Mouse (Mus musculus) hindbrain, embryonic 16.5 days (tissue): ENCODE measurements around the gene Abcc1. TPM values are rescaled to one million over a fixed set of nuclear protein-coding genes. Genes with fewer than 3 reads are reported as not detected.

Experiments
- ATAC-seq: fragments of 200-750 bp; cut with Nextera tagmentation; 2 replicates; pipeline ENCODE4 v1.8.0; 2017; ENCODE audit warnings: moderate TSS enrichment, moderate library complexity
- H3K27ac ChIP-seq: fragments of 300-500 bp; sonication (generic); 2 replicates; pipeline ENCODE4 v1.5.1; 2014; ENCODE audit warnings: low read depth, mild to moderate bottlenecking, control low read depth, low read length, moderate library complexity
- H3K27me3 ChIP-seq: fragments of 300-500 bp; sonication (generic); replicated peaks from 2 replicates; pipeline ENCODE4 v1.6.1; 2014; ENCODE audit warnings: low read length; ENCODE audit not compliant: control insufficient read depth, insufficient read depth
- H3K36me3 ChIP-seq: fragments of 300-500 bp; sonication (generic); 2 replicates; pipeline ENCODE4 v1.6.1; 2014; ENCODE audit warnings: mild to moderate bottlenecking, low read length, moderate library complexity, mixed read lengths; ENCODE audit not compliant: control insufficient read depth, insufficient read depth
- H3K4me1 ChIP-seq: fragments of 300-500 bp; sonication (generic); 2 replicates; pipeline ENCODE4 v1.6.1; 2014; ENCODE audit warnings: low read depth, low read length; ENCODE audit not compliant: control insufficient read depth, insufficient read depth
- H3K4me2 ChIP-seq: fragments of 300-500 bp; sonication (generic); 2 replicates; pipeline ENCODE4 v1.6.1; 2014; ENCODE audit warnings: mild to moderate bottlenecking, low read length, control low read depth, moderate library complexity
- H3K4me3 ChIP-seq: fragments of 300-500 bp; sonication (generic); 2 replicates; pipeline ENCODE4 v1.5.1; 2014; ENCODE audit warnings: mild to moderate bottlenecking, low read length, control low read depth, moderate library complexity
- H3K9ac ChIP-seq: fragments of 300-500 bp; sonication (generic); 2 replicates; pipeline ENCODE4 v1.6.1; 2014; ENCODE audit warnings: low read depth, mild to moderate bottlenecking, control low read depth, low read length, moderate library complexity
- H3K9me3 ChIP-seq: fragments of 300-500 bp; sonication (generic); 2 replicates; pipeline ENCODE4 v1.6.1; 2014; ENCODE audit warnings: mild to moderate bottlenecking, low read length, moderate library complexity; ENCODE audit not compliant: control insufficient read depth
- WGBS: fragments of 180-500 bp; shearing (Covaris S2); extraction: QIAGEN DNeasy Blood & Tissue Kit; methylation state at CpG from one replicate; pipeline ENCODE4 v1.1.7; 2014; 5-methylcytosine and 5-hydroxymethylcytosine counted together
- polyA plus RNA-seq: library from polyadenylated mRNA; unstranded; fragments of >200 nt; fragmentation: Nextera tagmentation; extraction: Ambion mirVana; gene quantifications from 2 replicates; pipeline ENCODE4 v1.2.1, GENCODE M21; 2015

The Abcc1 gene
- polyA plus RNA-seq, 1 experiment from 2014 or later = 8.9 TPM

GRCm38 (mm10) chr16:14399303-14399702 lies 37.9 kb downstream of the Abcc1 start:
- H3K4me3 ChIP-seq = no peak overlapping the region
- WGBS = 95% methylated on average over 4 of the region's 4 CpGs
- H3K4me1 ChIP-seq = no peaks in the 10 kb centered on the region
- no peaks in the 10 kb centered on the region for H3K27me3 ChIP-seq
- no peaks in the 10 kb centered on the region for H3K9me3 ChIP-seq
- ATAC-seq = no peak
- H3K4me2 ChIP-seq = no peak overlapping the region
- no peak overlapping the region for H3K9ac ChIP-seq
- no peak overlapping the region for H3K27ac ChIP-seq
- peaks cover 4% of the 10 kb centered on the region; the same call in 1 of the 2 replicates for H3K36me3 ChIP-seq

GRCm38 (mm10) chr16:14403507-14403906 lies 42.1 kb downstream of the Abcc1 start:
- Histone ChIP-seq H3K4me3 (no peak overlapping the region), H3K4me2 (no peak overlapping the region), H3K9me3 (no peaks in the 10 kb centered on the region), H3K4me1 (no peaks in the 10 kb centered on the region), H3K9ac (no peak overlapping the region), H3K36me3 (peaks cover 18% of the 10 kb centered on the region), H3K27ac (no peak overlapping the region), H3K27me3 (no peaks in the 10 kb centered on the region)
- WGBS = 94% methylated on average over 2 of the region's 2 CpGs
- ATAC-seq = no peak

GRCm38 (mm10) chr16:14405636-14406035 lies 44.3 kb downstream of the Abcc1 start:
- H3K4me3 ChIP-seq = no peak overlapping the region
- H3K36me3 ChIP-seq = peaks cover 18% of the 10 kb centered on the region
- H3K27me3 ChIP-seq = no peaks in the 10 kb centered on the region
- H3K27ac ChIP-seq = no peak overlapping the region
- no peak for ATAC-seq
- no peak overlapping the region for H3K9ac ChIP-seq
- H3K9me3 ChIP-seq = no peaks in the 10 kb centered on the region
- H3K4me2 ChIP-seq = no peak overlapping the region
- no peaks in the 10 kb centered on the region for H3K4me1 ChIP-seq
- WGBS = 95% methylated on average over 6 of the region's 6 CpGs

DNA sequence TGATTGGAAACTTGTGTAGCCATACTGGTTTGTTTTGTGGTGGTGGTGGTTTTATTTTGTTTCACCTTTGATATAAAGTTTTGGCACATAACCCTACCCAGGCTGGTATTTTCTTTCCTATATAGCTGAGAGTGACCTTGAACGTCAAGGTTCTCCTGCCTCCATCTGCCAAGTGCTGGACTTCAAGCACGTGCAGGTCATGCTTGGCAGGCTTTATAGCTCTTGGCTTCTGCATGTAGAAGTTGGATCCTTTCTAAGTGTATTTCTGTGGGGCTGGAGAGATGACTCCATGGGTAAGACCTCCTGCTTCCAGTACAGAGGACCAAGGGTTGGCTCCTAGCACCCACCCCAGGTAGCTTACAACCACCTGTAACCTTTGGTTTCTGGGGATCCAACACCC lies 47.8 kb downstream of the Abcc1 start:
- Histone ChIP-seq H3K4me1 (no peaks in the 10 kb centered on the region), H3K9ac (no peak overlapping the region), H3K9me3 (no peaks in the 10 kb centered on the region), H3K27ac (no peak overlapping the region), H3K4me2 (no peak overlapping the region), H3K27me3 (no peaks in the 10 kb centered on the region), H3K36me3 (peaks cover 28% of the 10 kb centered on the region), H3K4me3 (no peak overlapping the region)
- WGBS = 93% methylated on average over 2 of the region's 2 CpGs
- no peak for ATAC-seq

- H3K4me1 ChIP-seq = no peaks in the 10 kb centered on the region
- H3K27ac ChIP-seq = no peak overlapping the region
- ATAC-seq = no peak
- H3K4me3 ChIP-seq = no peak overlapping the region
- H3K9me3 ChIP-seq = no peaks in the 10 kb centered on the region
- WGBS = 91% methylated on average over 3 of the region's 3 CpGs
- peaks cover 24% of the 10 kb centered on the region for H3K36me3 ChIP-seq
- H3K27me3 ChIP-seq = no peaks in the 10 kb centered on the region
- H3K9ac ChIP-seq = no peak overlapping the region
- no peak overlapping the region for H3K4me2 ChIP-seq
Measured at GRCm38 (mm10) chr16:14409776-14410175, 48.4 kb downstream of the Abcc1 start.

DNA sequence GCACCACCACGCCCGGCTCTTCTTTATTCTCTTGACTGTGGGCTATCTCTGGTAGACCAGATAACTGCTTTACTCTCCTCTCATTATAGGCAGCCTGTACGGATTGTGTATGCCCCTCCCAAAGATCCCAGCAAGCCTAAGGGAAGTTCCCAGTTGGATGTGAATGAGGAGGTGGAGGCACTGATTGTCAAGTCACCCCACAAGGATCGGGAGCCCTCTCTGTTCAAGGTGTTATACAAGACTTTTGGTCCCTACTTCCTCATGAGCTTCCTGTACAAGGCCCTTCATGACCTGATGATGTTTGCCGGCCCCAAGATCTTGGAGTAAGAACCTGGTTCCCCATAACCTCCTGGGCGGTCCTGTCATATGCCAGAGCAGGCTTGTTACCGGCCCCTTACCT lies 49.3 kb downstream of the Abcc1 start:
- no peak overlapping the region for H3K9ac ChIP-seq
- no peak overlapping the region for H3K4me2 ChIP-seq
- no peaks in the 10 kb centered on the region for H3K9me3 ChIP-seq
- no peaks in the 10 kb centered on the region for H3K27me3 ChIP-seq
- no peak for ATAC-seq
- H3K27ac ChIP-seq = no peak overlapping the region
- no peak overlapping the region for H3K4me3 ChIP-seq
- 93% methylated on average over 7 of the region's 7 CpGs for WGBS
- peaks cover 16% of the 10 kb centered on the region for H3K36me3 ChIP-seq
- no peaks in the 10 kb centered on the region for H3K4me1 ChIP-seq

- no peak overlapping the region for H3K4me2 ChIP-seq
Measured at GRCm38 (mm10) chr16:14411156-14411555, 49.8 kb downstream of the Abcc1 start.

GRCm38 (mm10) chr16:14412551-14412950 lies 51.2 kb downstream of the Abcc1 start:
- H3K4me1 ChIP-seq = no peaks in the 10 kb centered on the region
- 96% methylated on average over 5 of the region's 5 CpGs for WGBS
- no peak overlapping the region for H3K4me3 ChIP-seq
- H3K36me3 ChIP-seq = peaks cover 10% of the 10 kb centered on the region
- H3K27ac ChIP-seq = no peak overlapping the region
- no peak overlapping the region for H3K9ac ChIP-seq
- no peaks in the 10 kb centered on the region for H3K9me3 ChIP-seq
- no peak overlapping the region for H3K4me2 ChIP-seq
- H3K27me3 ChIP-seq = no peaks in the 10 kb centered on the region
- ATAC-seq = no peak

More at GRCm38 (mm10) chr16:14411156-14411555, 49.8 kb downstream of the Abcc1 start:
- Histone ChIP-seq H3K4me1 (no peaks in the 10 kb centered on the region), H3K9ac (no peak overlapping the region), H3K4me3 (no peak overlapping the region), H3K9me3 (no peaks in the 10 kb centered on the region), H3K27ac (no peak overlapping the region), H3K36me3 (peaks cover 15% of the 10 kb centered on the region), H3K27me3 (no peaks in the 10 kb centered on the region)
- no peak for ATAC-seq
- 93% methylated on average over 7 of the region's 7 CpGs for WGBS

- WGBS = 90% methylated on average over 9 of the region's 9 CpGs
- no peak overlapping the region for H3K4me3 ChIP-seq
Measured at GRCm38 (mm10) chr16:14415206-14415605, 53.8 kb downstream of the Abcc1 start.

More at GRCm38 (mm10) chr16:14415206-14415605, 53.8 kb downstream of the Abcc1 start:
- peaks cover 14% of the 10 kb centered on the region for H3K36me3 ChIP-seq
- ATAC-seq = no peak
- no peaks in the 10 kb centered on the region for H3K9me3 ChIP-seq
- no peak overlapping the region for H3K27ac ChIP-seq
- H3K27me3 ChIP-seq = no peaks in the 10 kb centered on the region
- H3K9ac ChIP-seq = no peak overlapping the region
- no peak overlapping the region for H3K4me2 ChIP-seq
- H3K4me1 ChIP-seq = no peaks in the 10 kb centered on the region
